Mouse (Mus musculus): ENCODE results near the gene Gtpbp1.
"Not testable (repeated sequence)": the region's sequence is repeated elsewhere in the genome, so short reads cannot be mapped to it uniquely, and the experiment has no call there.

The Gtpbp1 gene

DNA sequence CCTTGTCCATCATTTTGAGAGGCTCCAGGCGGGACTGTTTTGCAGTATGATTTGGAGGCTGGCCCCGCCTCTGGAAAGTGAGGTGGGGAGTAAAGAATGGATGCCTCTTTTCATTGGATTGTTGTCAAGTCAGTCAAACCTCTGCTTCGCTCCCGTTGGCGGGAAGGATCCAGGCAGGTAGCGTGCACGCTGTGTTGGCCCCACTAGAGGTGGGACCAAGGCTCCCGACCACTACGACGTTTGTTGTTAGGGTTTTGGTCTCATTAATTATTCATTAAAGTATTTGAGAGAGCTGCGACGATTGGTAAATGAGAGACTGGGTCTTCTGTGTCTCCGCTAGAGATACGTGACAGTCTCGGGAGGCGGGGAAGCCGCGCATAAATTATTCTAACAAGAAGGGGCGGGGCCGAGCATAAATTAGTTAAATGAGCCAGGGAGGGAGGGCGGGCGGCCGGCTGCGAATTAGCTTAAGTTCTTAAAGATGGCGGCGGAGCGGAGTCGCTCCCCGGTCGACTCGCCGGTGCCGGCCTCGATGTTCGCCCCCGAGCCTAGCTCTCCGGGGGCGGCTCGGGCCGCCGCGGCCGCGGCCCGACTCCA is at the start of gene Gtpbp1:
TSS of gene Gtpbp1 (plus strand) at position 420 of the 597 bp plus-strand sequence.
- peak; percentile 99 for DNase-seq

DNA sequence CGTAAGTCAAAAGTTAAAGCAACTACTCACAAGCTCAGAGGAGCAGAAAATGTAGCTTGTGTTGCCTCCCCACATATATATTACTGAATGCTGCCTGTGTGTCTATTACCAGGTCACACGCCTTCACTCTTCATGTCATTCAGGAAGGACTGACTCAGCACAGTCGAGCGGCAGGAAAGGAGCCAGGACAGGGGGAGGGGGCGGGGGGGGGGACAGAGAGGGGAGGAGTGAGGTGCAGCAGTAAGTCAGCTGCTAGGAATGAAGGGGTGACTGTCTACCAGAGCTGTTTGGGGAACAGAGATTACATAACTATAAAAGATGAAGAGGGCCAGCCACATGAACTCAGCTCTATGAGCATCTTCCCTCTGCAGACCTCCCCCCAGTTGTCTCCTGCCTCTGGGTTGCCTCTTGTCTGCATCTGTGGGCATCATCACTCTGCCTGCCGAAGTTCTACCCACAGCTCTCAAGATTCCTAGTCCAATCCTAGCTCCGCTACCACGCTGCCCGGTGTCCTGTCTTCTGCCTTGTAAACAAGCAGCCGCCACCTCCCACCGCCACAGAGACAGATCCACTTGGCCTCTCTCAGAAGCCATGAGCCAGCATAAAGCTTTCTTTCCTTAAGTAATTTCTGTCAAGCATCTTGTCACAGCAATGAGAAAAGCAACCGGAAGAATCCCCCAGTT is 49.4 kb upstream of the Gtpbp1 start:
- DNase-seq, result peak; percentile 60

DNA sequence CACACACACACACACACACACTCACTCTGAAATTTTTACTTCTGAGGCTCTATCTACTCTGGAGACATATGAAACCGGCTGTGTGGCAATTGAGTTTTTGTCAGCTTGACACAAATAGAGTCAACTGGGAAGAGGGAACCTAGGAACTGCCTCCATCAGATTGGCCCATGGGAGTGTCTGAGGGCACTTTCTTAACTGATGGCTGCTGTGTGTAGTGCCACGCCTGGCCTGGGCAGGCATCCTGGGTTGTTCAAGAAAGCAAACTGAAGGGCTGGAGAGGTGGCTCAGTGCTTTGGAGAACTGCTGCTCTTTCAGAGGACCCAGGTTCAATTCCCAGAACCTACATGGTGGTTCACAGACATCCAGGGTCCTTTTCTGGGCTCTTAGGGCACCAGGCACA is 45.2 kb upstream of the Gtpbp1 start:
- no peak for DNase-seq

GRCm38 (mm10) chr15:79648130-79648529 is 42.5 kb upstream of the Gtpbp1 start:
- peak; percentile 47 for DNase-seq

DNA sequence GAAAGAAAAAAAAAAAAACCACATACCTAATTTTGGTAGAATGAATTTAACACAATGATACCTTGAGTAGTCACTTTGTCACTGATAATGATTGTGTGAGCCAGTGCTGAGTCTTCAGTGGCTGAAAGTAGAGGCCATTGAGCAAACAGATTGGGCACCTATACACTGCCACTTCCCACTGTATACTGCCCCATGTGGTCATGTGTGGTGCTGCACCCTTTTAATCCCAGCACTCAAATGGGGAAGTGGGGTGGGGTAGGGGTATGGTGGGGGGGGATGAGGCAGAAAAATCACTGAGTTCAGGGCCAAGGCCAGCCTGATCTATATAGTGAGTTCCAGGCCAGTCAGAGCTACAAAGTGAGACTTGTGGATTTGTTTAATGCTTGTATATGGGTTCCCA is 40.1 kb upstream of the Gtpbp1 start:
- DNase-seq, result no peak

DNA sequence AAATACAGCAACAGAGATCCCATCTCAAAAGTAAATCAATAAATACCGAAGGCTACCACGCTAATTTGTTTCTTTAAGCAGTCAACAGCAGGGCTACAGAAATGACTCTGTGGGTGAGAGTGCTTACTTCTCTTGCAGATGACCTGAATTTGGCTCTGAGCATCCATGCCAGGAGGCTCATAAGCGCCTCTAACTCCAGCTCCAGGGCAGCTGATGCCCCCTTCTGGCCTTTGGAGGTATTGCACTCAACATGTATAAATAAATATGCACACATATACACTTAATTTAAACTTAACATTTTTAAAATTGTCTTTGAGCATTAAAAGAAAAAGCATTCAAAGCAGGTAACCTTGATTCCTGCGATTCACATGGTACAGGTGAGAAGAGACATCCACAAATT is 39.2 kb upstream of the Gtpbp1 start:
- DNase-seq, result no peak

DNA sequence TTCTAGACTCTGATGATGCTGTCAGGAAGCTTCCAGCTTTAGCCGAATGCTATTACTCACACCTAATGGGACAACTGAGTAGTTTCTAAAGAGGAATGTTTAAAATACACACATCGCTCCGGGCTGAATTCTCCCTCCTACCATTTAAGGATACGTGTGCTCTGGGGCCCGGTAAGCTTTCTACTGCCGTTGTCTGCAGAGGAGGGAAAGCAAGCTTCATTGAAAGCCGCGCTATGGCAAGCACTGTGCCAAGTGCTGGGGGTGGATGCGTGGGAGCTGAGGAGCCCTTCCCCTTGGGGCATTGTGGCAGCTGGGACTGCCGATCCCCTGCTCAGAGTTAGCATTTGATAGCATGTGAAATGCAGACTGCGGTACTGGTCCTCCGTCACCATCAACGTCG is 34.2 kb upstream of the Gtpbp1 start:
- peak; percentile 81 for DNase-seq

DNA sequence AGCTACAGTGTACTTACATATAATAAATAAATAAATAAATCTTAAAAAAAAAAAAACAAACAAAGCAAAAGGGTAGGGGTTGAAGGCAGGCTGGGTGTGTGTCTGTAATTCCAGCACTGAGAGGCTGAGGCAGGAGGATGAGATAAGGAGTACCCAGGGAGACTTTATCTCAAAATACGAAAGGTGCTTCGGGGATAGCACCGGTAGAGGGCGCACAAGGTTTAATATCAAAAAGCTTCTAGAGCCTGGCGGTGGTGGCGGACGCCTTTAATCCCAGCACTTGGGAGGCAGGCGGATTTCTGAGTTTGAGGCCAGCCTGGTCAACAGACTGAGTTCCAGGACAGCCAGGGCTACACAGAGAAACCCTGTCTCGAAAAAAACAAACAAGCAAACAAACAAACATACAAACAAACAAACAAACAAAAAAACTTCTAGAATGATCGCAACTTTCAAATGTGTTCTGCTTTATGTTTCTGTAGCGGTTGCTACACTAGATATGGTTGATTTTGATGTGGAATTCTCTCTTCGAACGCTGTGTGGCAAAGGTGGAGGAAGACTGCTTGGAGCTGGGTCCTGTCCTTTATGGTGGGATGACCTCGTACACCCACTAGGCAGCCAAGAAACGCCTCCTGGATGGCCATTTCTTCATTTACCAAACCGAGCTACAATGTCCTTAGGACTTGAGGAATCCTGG is 32.7 kb upstream of the Gtpbp1 start:
- DNase-seq, result peak; percentile 88

DNA sequence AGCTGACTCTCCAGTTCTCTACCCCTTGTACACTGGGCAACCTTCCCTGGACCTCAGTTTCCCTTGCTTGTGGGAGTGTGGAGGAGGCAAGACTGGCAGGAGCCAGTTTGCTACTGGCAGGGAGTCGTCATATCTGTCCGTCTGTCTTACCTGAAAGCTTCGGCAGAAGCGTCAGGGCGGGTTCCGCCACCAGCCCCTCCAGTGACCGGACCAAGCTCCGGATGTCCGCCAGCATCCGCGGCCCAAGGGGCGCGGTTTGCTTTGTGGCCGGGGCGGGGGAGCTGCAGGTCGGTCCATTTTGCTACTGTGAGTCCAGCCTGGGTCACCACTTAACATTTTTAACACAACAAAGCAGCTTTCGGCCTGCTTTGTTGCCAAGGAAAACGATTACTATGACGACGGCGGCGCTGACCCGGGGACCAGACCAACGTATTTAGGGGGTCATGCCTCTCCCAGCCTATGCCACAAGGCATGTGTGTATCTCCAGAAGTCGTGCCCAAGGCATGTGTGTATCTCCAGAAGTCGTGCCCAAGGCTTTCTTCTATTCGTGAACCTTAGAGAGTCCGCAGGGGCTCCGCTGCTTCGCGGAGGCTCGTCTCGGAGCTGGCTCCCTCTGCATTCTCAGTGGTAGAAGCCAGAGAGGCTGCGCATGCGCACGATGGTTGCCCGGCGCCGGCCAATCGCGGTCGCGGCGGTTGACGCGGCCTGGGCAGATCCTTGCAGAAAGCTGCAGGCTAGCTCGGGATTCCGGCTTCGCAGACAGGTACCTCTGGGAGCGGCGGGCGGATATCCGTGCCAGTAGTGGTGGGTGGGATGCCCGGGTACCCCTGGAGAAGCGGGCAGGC is 31.9 kb upstream of the Gtpbp1 start, which contains the start of the genes Fam227a and Cby1:
TSS of gene Fam227a (minus strand) at position 426 of the 845 bp plus-strand sequence.
TSS of gene Cby1 (plus strand) at position 669 of the 845 bp plus-strand sequence.
- peak; percentile 95 for DNase-seq

GRCm38 (mm10) chr15:79661852-79662251 is 28.8 kb upstream of the Gtpbp1 start:
- no peak for DNase-seq

DNA sequence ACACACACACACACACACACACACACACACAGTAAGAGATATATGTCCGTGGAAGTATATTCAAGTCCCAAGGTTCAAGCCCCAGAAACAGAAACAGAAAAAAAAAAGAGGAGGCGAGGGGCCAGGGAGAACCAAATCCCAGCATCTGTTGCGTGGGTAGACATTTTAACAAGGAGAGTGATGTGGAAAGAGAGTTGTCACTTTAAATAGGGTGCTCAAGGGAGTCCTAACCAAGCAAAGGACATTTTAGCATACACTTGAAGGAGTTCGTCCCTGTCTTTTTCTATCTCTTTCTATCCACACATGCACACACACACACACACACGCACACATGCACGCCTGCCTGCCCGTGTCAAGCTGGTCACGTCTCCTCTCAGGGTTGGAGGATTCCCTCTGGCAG is 26.0 kb upstream of the Gtpbp1 start:
- peak; percentile 77 for DNase-seq

DNA sequence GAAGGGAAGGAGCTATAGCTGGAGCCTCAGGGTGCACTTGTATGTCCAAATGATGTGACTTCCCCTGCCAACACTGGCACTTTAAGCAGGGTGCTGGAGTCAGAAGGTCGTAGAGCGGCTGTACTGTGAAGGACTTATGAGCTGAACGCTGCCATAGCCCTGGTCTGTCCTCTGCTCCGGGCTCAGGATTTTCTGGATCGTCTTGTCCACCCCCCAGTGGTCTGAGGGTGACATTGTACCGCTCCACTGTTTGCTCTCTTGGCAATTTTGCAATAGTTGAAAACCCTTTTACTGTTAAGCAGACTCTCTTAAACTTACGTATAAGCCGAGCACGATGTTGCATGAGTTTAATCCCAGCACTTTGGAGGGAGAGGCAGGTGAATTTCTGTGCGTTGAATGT is 21.4 kb upstream of the Gtpbp1 start:
- DNase-seq, result no peak

DNA sequence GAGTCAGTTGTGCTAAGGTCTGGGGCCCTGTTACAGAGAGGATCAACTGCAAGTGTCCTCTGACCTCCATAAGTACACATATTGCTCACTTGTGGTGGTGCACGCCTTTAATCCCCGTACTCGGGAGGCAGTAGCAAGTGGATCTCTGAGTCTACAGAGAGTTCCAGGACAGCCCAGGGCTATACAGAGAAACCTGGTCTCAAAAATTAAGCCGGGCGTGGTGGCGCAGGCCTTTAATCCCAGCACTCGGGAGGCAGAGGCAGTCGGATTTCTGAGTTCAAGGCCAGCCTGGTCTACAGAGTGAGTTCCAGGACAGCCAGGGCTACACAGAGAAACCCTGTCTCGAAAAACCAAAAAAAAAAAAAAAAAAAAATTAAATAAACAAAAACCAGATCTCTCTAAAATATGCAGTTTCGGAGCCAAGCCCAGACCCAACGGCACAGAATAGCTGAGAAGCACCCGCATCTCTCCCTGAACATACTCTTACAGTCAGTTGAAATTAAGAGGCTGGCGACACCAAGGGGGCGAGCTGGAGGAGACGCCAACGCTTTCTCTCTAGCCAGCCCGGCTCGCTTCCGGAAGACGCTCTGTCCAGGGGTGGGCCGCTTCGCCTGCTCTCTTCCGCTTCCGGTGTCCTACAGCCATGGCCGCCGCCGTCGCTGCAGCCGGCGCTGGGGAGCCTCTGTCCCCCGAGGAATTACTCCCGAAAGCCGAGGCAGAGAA is 20.2 kb upstream of the Gtpbp1 start, which contains the start of gene Tomm22:
TSS of gene Tomm22 (plus strand) at position 613 of the 723 bp plus-strand sequence.
- peak; percentile 94 for DNase-seq

DNA sequence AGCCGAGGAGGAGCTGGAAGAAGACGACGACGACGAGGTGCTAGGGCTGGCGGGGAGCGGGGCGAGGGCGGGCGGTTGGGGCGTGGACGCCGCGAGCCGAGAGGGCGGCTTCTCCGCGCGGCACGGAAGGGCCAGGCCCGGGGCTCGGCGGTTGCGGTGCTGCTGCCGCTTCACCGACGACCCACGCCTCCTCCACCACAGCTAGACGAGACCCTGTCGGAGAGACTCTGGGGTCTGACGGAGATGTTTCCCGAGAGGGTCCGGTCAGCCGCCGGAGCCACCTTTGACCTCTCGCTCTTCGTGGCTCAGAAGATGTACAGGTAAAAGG is 19.7 kb upstream of the Gtpbp1 start:
- DNase-seq, result no peak

DNA sequence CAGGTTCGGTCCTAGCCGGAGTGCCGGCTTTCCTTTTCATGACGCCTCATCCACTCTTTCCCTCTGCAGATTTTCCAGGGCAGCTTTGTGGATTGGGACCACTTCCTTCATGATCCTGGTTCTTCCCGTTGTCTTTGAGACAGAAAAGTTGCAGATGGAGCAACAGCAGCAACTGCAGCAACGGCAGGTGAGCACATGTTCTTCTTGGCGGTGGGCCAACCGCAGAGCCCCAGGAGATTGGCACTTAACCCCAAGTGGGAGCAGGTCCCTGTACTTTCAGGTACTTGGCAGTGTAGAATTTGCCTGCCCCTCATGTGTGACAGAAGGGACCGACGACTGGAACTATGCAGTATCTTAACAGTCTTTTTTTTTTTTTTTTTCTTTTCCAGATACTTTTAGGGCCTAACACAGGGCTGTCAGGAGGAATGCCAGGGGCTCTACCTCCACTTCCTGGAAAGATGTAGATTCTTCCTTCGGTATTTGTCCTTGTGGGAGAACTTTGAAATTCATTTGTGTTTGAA is 18.8 kb upstream of the Gtpbp1 start:
- not testable (repeated sequence) for DNase-seq

GRCm38 (mm10) chr15:79677936-79678335 is 12.7 kb upstream of the Gtpbp1 start:
- DNase-seq, result no peak

- DNase-seq, result no peak
These were observed 8.7 kb upstream of the Gtpbp1 start for GRCm38 (mm10) chr15:79681973-79682372.

GRCm38 (mm10) chr15:79683146-79683545 is 7.5 kb upstream of the Gtpbp1 start:
- no peak for DNase-seq

GRCm38 (mm10) chr15:79683707-79684465 is 6.8 kb upstream of the Gtpbp1 start:
- DNase-seq, result peak; percentile 66

DNA sequence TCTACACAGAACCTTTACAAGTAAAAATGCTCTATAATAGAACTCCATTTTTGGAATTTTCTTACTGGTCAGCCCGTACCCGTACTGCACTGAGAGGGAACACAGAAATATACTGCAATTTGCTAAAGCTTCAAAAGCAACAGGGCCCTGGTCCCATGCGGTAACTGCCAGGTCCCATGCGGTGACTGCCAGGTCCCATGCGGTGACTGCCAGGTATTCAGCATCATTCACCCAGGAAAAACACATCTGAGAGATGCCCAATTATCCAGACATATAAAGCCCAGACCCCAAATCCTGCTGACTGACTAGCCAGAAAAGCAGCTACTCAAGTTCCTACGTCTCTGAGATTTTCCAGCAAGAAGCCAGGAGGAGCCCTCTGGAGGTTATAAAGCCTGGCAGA is 6.0 kb upstream of the Gtpbp1 start:
- DNase-seq, result no peak

DNA sequence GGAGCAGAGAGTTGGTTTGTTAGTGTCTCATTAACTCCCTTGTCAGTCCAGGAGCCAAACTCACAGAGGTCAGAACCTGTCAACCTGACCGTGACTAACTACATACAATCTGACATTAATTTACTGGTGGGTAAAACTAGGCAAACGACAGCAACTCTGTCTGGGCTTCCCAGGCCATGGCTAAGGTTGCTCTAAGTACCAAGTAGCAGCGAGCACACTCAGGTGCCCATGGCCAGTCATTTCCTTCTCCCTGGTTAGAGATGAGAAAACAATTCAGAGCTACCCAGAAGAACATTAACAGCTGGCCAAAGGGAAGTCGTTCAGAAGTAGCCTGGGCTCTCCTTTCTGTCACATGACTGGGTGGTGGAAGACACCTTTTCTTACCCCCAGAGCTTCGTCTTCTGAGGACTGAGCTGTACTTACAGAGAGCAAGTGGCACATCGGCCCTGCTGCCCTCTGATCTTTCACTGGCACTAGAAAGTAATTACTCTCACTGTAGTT is 5.5 kb upstream of the Gtpbp1 start:
- no peak for DNase-seq

Data from right cerebral cortex, adult 18-20 months (tissue).